Mouse (Mus musculus) hindbrain, embryonic 14.5 days (tissue): ENCODE results near the gene Mov10. TPM values are rescaled to one million over a fixed set of nuclear protein-coding genes. Genes with fewer than 3 reads are reported as not detected.

Experiments used
- ATAC-seq: fragments of 200-750 bp; cut with Nextera tagmentation; 2 replicates; pipeline ENCODE4 v1.8.0; 2017; ENCODE audit warnings: moderate number of reproducible peaks, mild to moderate bottlenecking, moderate TSS enrichment, moderate library complexity; ENCODE audit not compliant: low FRiP score
- DNase-seq: peaks from one replicate; pipeline ENCODE4 v3.0.0-alpha.2; 2015; ENCODE audit warnings: low spot score
- H3K27ac ChIP-seq: fragments of 300-500 bp; sonication (generic); 2 replicates; pipeline ENCODE4 v1.5.1; 2014; ENCODE audit warnings: mild to moderate bottlenecking, moderate library complexity
- H3K27me3 ChIP-seq: fragments of 300-500 bp; sonication (generic); 2 replicates; pipeline ENCODE4 v1.6.1; 2014; ENCODE audit warnings: mild to moderate bottlenecking, low read length, mixed read lengths; ENCODE audit not compliant: control insufficient read depth, insufficient read depth
- H3K36me3 ChIP-seq: fragments of 300-500 bp; sonication (generic); replicated peaks from 2 replicates; pipeline ENCODE4 v1.6.1; 2014; ENCODE audit not compliant: control insufficient read depth, insufficient read depth
- H3K4me1 ChIP-seq: fragments of 300-500 bp; sonication (generic); replicated peaks from 2 replicates; pipeline ENCODE4 v1.6.1; 2014; ENCODE audit warnings: antibody characterized with exemption, low read length, mixed read lengths; ENCODE audit not compliant: control insufficient read depth, insufficient read depth
- H3K4me2 ChIP-seq: fragments of 300-500 bp; sonication (generic); replicated peaks from 2 replicates; pipeline ENCODE4 v1.6.1; 2014; ENCODE audit warnings: mild to moderate bottlenecking, moderate library complexity
- H3K4me3 ChIP-seq: fragments of 300-500 bp; sonication (generic); replicated peaks from 2 replicates; pipeline ENCODE4 v1.5.1; 2014; ENCODE audit warnings: mild to moderate bottlenecking, low read length
- H3K9ac ChIP-seq: fragments of 300-500 bp; sonication (generic); 2 replicates; pipeline ENCODE4 v1.6.1; 2014
- H3K9me3 ChIP-seq: fragments of 300-500 bp; sonication (generic); 2 replicates; pipeline ENCODE4 v1.6.1; 2016; ENCODE audit warnings: low read length; ENCODE audit not compliant: control insufficient read depth
- WGBS: fragments of 180-500 bp; shearing (Covaris S2); extraction: QIAGEN DNeasy Blood & Tissue Kit; methylation state at CpG from one replicate; pipeline ENCODE4 v1.1.7; 2014; 5-methylcytosine and 5-hydroxymethylcytosine counted together
- polyA plus RNA-seq: library from polyadenylated mRNA; unstranded; fragments of >200 nt; fragmentation: Nextera tagmentation; extraction: Ambion mirVana; gene quantifications from 2 replicates; pipeline ENCODE4 v1.2.1, GENCODE M21; 2014

Gene Mov10
- polyA plus RNA-seq, 1 experiment from 2014 or later, result 7.8 TPM

- WGBS, result 71% methylated on average over 15 of the region's 15 CpGs
- H3K36me3 ChIP-seq, result no peaks in the 10 kb centered on the region
- no peaks in the 10 kb centered on the region for H3K9me3 ChIP-seq
- H3K27ac ChIP-seq, result no peak overlapping the region
- DNase-seq, result no peak
- H3K4me3 ChIP-seq, result no peak overlapping the region
- no peaks in the 10 kb centered on the region; the same call in 1 of the 2 replicates for H3K4me1 ChIP-seq
- no peak overlapping the region for H3K4me2 ChIP-seq
- no peak overlapping the region for H3K9ac ChIP-seq
- no peaks in the 10 kb centered on the region for H3K27me3 ChIP-seq
- no peak for ATAC-seq
Observed at GRCm38 (mm10) chr3:104795661-104796340, 22.6 kb downstream of the Mov10 start.

- no peak overlapping the region; the same call in 1 of the 2 replicates for H3K27ac ChIP-seq
- no peak overlapping the region for H3K4me3 ChIP-seq
- no peak overlapping the region for H3K9ac ChIP-seq
- H3K9me3 ChIP-seq, result no peaks in the 10 kb centered on the region
- H3K4me1 ChIP-seq, result peaks cover 5% of the 10 kb centered on the region; the same call in 1 of the 2 replicates
- WGBS, result 78% methylated on average over 12 of the region's 12 CpGs
- 0 out of 2 replicates have a peak, but pooled peaks cover 1% of the 10 kb centered on the region for H3K27me3 ChIP-seq
- ATAC-seq (no peak), DNase-seq (no peak)
- no peaks in the 10 kb centered on the region for H3K36me3 ChIP-seq
- no peak overlapping the region for H3K4me2 ChIP-seq
Observed at GRCm38 (mm10) chr3:104794953-104795470, 23.4 kb downstream of the Mov10 start.

GRCm38 (mm10) chr3:104793871-104794828 is 24.2 kb downstream of the Mov10 start:
- 54% methylated on average over 20 of the region's 20 CpGs for WGBS
- H3K4me1 ChIP-seq, result peaks cover 8% of the 10 kb centered on the region; the same call in 1 of the 2 replicates
- DNase-seq (peak; percentile 83), ATAC-seq (peak; percentile 89)
- H3K4me3 ChIP-seq, result no peak overlapping the region
- H3K36me3 ChIP-seq, result no peaks in the 10 kb centered on the region
- no peak overlapping the region for H3K9ac ChIP-seq
- no peaks in the 10 kb centered on the region for H3K9me3 ChIP-seq
- H3K27me3 ChIP-seq, result 0 out of 2 replicates have a peak, but pooled peaks cover 5% of the 10 kb centered on the region
- no peak overlapping the region for H3K4me2 ChIP-seq
- peak overlapping the region; percentile 24; the same call in 1 of the 2 replicates for H3K27ac ChIP-seq

GRCm38 (mm10) chr3:104792360-104793270 is 25.7 kb downstream of the Mov10 start:
- H3K9me3 ChIP-seq, result no peaks in the 10 kb centered on the region
- no peak overlapping the region for H3K4me3 ChIP-seq
- DNase-seq (no peak), ATAC-seq (no peak)
- no peaks in the 10 kb centered on the region for H3K36me3 ChIP-seq
- no peak overlapping the region for H3K4me2 ChIP-seq
- no peak overlapping the region for H3K27ac ChIP-seq
- WGBS, result 77% methylated on average over 15 of the region's 15 CpGs
- H3K27me3 ChIP-seq, result 0 out of 2 replicates have a peak, but pooled peaks cover 5% of the 10 kb centered on the region
- H3K9ac ChIP-seq, result no peak overlapping the region
- H3K4me1 ChIP-seq, result peaks cover 17% of the 10 kb centered on the region; the same call in 1 of the 2 replicates

GRCm38 (mm10) chr3:104791671-104792070 is 26.7 kb downstream of the Mov10 start:
- H3K9me3 ChIP-seq, result no peaks in the 10 kb centered on the region
- no peak overlapping the region for H3K27ac ChIP-seq
- peaks cover 17% of the 10 kb centered on the region; the same call in 1 of the 2 replicates for H3K4me1 ChIP-seq
- no peak for ATAC-seq
- 0 out of 2 replicates have a peak, but pooled peaks cover 5% of the 10 kb centered on the region for H3K27me3 ChIP-seq
- DNase-seq, result no peak
- no peak overlapping the region for H3K4me3 ChIP-seq
- H3K36me3 ChIP-seq, result no peaks in the 10 kb centered on the region
- no peak overlapping the region for H3K4me2 ChIP-seq
- H3K9ac ChIP-seq, result no peak overlapping the region
- 93% methylated on average over 8 of the region's 8 CpGs for WGBS

- WGBS, result 18% methylated on average over 4 of the region's 4 CpGs
- DNase-seq (no peak), ATAC-seq (no peak)
- Histone ChIP-seq H3K27me3 (0 out of 2 replicates have a peak, but pooled peaks cover 5% of the 10 kb centered on the region), H3K9me3 (no peaks in the 10 kb centered on the region), H3K9ac (0 out of 2 replicates have a peak overlapping the region, but pooled peaks have one; percentile 14), H3K4me2 (peak overlapping the region; percentile 94), H3K27ac (peak overlapping the region; percentile 10; the same call in 1 of the 2 replicates), H3K4me1 (peaks cover 17% of the 10 kb centered on the region; the same call in 1 of the 2 replicates), H3K4me3 (no peak overlapping the region; the same call in 1 of the 2 replicates), H3K36me3 (no peaks in the 10 kb centered on the region)
Observed at GRCm38 (mm10) chr3:104791017-104791416, 27.3 kb downstream of the Mov10 start.

- peak overlapping the region; percentile 52 for H3K4me3 ChIP-seq
- peak overlapping the region; percentile 10; the same call in 1 of the 2 replicates for H3K27ac ChIP-seq
Observed at GRCm38 (mm10) chr3:104790401-104790937, 27.9 kb downstream of the Mov10 start.

GRCm38 (mm10) chr3:104789822-104790221 is 28.5 kb downstream of the Mov10 start:
- H3K36me3 ChIP-seq, result no peaks in the 10 kb centered on the region
- no peak for ATAC-seq
- H3K4me1 ChIP-seq, result peaks cover 17% of the 10 kb centered on the region; the same call in 1 of the 2 replicates
- H3K27me3 ChIP-seq, result peaks cover 11% of the 10 kb centered on the region; the same call in 1 of the 2 replicates
- peak overlapping the region; percentile 94 for H3K4me2 ChIP-seq
- H3K9ac ChIP-seq, result peak overlapping the region; percentile 39; the same call in 1 of the 2 replicates
- no peak overlapping the region for H3K27ac ChIP-seq
- WGBS, result 33% methylated on average over 13 of the region's 13 CpGs
- no peaks in the 10 kb centered on the region for H3K9me3 ChIP-seq
- DNase-seq, result no peak
- H3K4me3 ChIP-seq, result peak overlapping the region; percentile 52

More at GRCm38 (mm10) chr3:104790401-104790937, 27.9 kb downstream of the Mov10 start:
- Histone ChIP-seq H3K27me3 (0 out of 2 replicates have a peak, but pooled peaks cover 5% of the 10 kb centered on the region), H3K9me3 (no peaks in the 10 kb centered on the region), H3K36me3 (no peaks in the 10 kb centered on the region), H3K4me2 (peak overlapping the region; percentile 94), H3K4me1 (peaks cover 17% of the 10 kb centered on the region; the same call in 1 of the 2 replicates), H3K9ac (0 out of 2 replicates have a peak overlapping the region, but pooled peaks have one; percentile 14)
- WGBS, result 32% methylated on average over 6 of the region's 6 CpGs
- ATAC-seq, result no peak
- DNase-seq, result no peak
